Mouse (Mus musculus) neural tube, embryonic 15.5 days (tissue): ENCODE results near the gene Cdc42se1. TPM values are rescaled to one million over a fixed set of nuclear protein-coding genes. Genes with fewer than 3 reads are reported as not detected.
A peak's percentile ranks its signal among the peaks of the same experiment; 100 is the strongest.

Experiments
- ATAC-seq: fragments of 200-750 bp; cut with Nextera tagmentation; 2 replicates; pipeline ENCODE4 v1.8.0; 2017; ENCODE audit warnings: mild to moderate bottlenecking, moderate TSS enrichment, moderate library complexity; ENCODE audit not compliant: low FRiP score
- H3K27ac ChIP-seq: fragments of 300-500 bp; sonication (generic); replicated peaks from 2 replicates; pipeline ENCODE4 v1.5.1; 2015; ENCODE audit warnings: mild to moderate bottlenecking, inconsistent platforms
- H3K27me3 ChIP-seq: fragments of 300-500 bp; sonication (generic); replicated peaks from 2 replicates; pipeline ENCODE4 v1.6.1; 2015; ENCODE audit warnings: inconsistent platforms
- H3K36me3 ChIP-seq: fragments of 300-500 bp; sonication (generic); 2 replicates; pipeline ENCODE4 v1.6.1; 2015; ENCODE audit warnings: inconsistent platforms
- H3K4me1 ChIP-seq: fragments of 300-500 bp; sonication (generic); 2 replicates; pipeline ENCODE4 v1.6.1; 2015; ENCODE audit warnings: inconsistent platforms
- H3K4me2 ChIP-seq: fragments of 300-500 bp; sonication (generic); 2 replicates; pipeline ENCODE4 v1.6.1; 2015; ENCODE audit warnings: inconsistent platforms, mild to moderate bottlenecking, moderate library complexity
- H3K4me3 ChIP-seq: fragments of 300-500 bp; sonication (generic); replicated peaks from 2 replicates; pipeline ENCODE4 v1.5.1; 2015; ENCODE audit warnings: mild to moderate bottlenecking, inconsistent platforms
- H3K9ac ChIP-seq: fragments of 300-500 bp; sonication (generic); replicated peaks from 2 replicates; pipeline ENCODE4 v1.6.1; 2015; ENCODE audit warnings: mild to moderate bottlenecking, inconsistent platforms
- H3K9me3 ChIP-seq: fragments of 300-500 bp; sonication (generic); replicated peaks from 2 replicates; pipeline ENCODE4 v1.6.1; 2016; ENCODE audit warnings: inconsistent platforms
- WGBS: fragments of 180-500 bp; shearing (Covaris S2); methylation state at CpG from one replicate; pipeline ENCODE4 v1.1.7; 2015; ENCODE audit warnings: mixed read lengths; 5-methylcytosine and 5-hydroxymethylcytosine counted together
- polyA plus RNA-seq: library from polyadenylated mRNA; unstranded; fragments of >200 nt; fragmentation: Nextera tagmentation; extraction: Ambion mirVana; gene quantifications from 2 replicates; pipeline ENCODE4 v1.2.1, GENCODE M21; 2015

Cdc42se1 gene
- polyA plus RNA-seq, 1 experiment from 2014 or later = 46.2 TPM

GRCm38 (mm10) chr3:95228894-95229780, 605 bp downstream of the Cdc42se1 start:
- no peaks in the 10 kb centered on the region for H3K27me3 ChIP-seq
- peaks cover 64% of the 10 kb centered on the region for H3K4me1 ChIP-seq
- H3K9ac ChIP-seq = peak overlapping the region; percentile 83
- peak overlapping the region; percentile 80 for H3K4me3 ChIP-seq
- H3K36me3 ChIP-seq = peaks cover 38% of the 10 kb centered on the region
- ATAC-seq = peak; percentile 18; the same call in 1 of the 2 replicates
- WGBS = under 1% methylated on average over 41 of the region's 43 CpGs
- H3K9me3 ChIP-seq = no peaks in the 10 kb centered on the region
- peak overlapping the region; percentile 99 for H3K27ac ChIP-seq
- peak overlapping the region; percentile 86 for H3K4me2 ChIP-seq

- Histone ChIP-seq H3K27me3 (no peaks in the 10 kb centered on the region), H3K9ac (peak overlapping the region; percentile 83), H3K4me3 (peak overlapping the region; percentile 80), H3K4me2 (peak overlapping the region; percentile 86), H3K4me1 (peaks cover 57% of the 10 kb centered on the region), H3K9me3 (no peaks in the 10 kb centered on the region), H3K36me3 (peaks cover 42% of the 10 kb centered on the region), H3K27ac (peak overlapping the region; percentile 99)
- WGBS = 0% methylated on average over 12 of the region's 13 CpGs
- ATAC-seq = no peak
These were observed 1.4 kb downstream of the Cdc42se1 start for GRCm38 (mm10) chr3:95229781-95230494.

DNA sequence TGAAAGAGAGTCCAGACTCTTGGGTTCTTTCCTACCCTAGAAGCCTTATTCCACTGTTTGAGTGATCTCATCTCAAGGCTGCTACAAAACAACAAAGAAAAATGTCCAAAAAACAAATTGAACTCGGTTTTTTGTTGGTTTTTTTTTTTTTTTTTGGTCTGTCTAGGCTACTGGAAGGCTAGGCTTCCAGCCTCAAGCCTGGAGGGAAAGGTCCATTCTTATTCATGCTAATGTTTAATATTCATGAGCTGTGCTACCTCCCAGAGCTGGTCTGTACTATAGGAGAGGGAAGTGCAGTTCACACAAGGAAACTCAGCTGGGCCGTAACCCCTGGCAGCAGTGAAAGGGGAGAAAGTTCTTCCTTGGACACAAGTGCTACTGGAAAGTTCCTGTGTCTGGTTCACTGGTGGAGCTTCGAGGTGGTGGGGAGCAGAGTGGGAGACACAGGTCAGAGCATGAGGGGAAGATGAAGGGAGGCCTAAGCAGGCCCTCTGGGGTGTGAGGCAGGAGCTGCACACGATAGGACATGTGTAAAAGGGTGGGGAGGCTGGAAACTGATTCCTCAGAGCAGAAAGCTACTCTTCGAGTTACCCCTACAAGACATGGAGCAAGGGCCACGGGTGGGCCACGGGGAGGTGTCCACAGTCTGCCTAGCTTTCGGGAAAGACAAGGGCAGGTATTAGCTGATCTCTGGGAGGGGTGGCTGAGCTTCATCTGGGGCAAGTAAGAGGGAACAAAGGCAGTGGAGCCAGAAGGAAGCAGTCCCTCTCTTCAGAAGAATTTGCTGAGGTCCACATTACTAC, 2.2 kb downstream of the Cdc42se1 start:
- Histone ChIP-seq H3K27me3 (no peaks in the 10 kb centered on the region), H3K36me3 (peaks cover 42% of the 10 kb centered on the region), H3K4me1 (peaks cover 50% of the 10 kb centered on the region), H3K27ac (peak overlapping the region; percentile 99), H3K9me3 (no peaks in the 10 kb centered on the region), H3K4me2 (peak overlapping the region; percentile 86), H3K9ac (peak overlapping the region; percentile 83), H3K4me3 (peak overlapping the region; percentile 80)
- 35% methylated on average over 8 of the region's 8 CpGs for WGBS
- no peak for ATAC-seq

DNA sequence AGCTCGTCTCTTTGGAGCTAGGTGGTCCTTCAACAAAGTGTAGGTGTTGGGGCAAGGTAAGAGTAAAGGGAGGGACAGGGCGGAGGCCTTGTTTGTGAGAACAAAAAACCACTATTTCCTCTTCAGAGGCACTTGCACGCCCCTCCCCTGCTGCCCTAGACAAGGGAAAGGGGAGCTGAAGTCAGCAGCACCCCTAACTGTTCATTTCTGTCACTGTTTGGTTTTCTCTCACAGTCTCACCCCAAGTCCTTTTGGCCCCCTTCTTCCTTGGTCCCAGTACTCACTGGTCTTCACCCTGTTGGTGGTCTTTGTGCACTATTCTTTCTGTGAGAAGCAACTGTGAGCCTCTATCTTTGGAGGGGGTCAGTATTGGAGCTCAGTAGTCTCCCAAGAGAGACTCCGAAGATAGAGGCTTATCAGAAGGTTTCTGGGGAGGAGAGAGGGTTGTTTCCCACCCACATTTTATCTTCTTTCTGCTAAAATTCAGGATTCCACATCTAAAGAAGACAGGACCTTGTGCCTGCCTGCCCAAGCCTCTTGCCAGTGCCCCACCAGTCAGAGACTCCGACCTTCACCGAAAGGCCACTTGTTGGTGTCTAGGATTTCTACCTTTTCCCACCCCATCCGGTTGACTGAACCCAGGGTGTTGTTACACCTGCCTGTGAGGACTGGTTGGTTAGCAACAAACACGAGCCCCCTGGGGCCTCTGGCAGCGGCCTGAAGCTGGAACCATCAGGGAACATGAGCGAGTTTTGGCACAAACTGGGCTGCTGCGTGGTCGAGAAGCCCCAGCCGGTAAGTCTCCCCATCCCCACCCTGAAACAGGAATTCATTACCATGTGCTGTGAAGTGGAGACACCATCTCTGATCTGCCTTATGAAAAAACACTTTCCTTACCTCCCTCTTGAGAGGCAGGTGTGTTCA, 3.0 kb downstream of the Cdc42se1 start, which contains the start of gene Mllt11:
TSS of gene Mllt11 (minus strand) at position 874 of the 924 bp plus-strand sequence.
- H3K4me1 ChIP-seq = peaks cover 41% of the 10 kb centered on the region
- peak within 1 kb of the TSS; percentile 83; the same call in 1 of the 2 replicates for H3K9ac ChIP-seq
- H3K27ac ChIP-seq = peak within 1 kb of the TSS; percentile 99
- H3K4me3 ChIP-seq = peak within 1 kb of the TSS; percentile 80; the same call in 1 of the 2 replicates
- peaks cover 49% of the 10 kb centered on the region for H3K36me3 ChIP-seq
- ATAC-seq = no peak
- 72% methylated on average over 13 of the region's 13 CpGs for WGBS
- no peaks in the 10 kb centered on the region for H3K9me3 ChIP-seq
- H3K4me2 ChIP-seq = peak within 1 kb of the TSS; percentile 86
- no peaks in the 10 kb centered on the region for H3K27me3 ChIP-seq

- H3K27me3 ChIP-seq = no peaks in the 10 kb centered on the region
- H3K4me3 ChIP-seq = no peak overlapping the region
- H3K36me3 ChIP-seq = peaks cover 60% of the 10 kb centered on the region
- H3K9me3 ChIP-seq = no peaks in the 10 kb centered on the region
- H3K9ac ChIP-seq = no peak overlapping the region
- no peak overlapping the region for H3K4me2 ChIP-seq
- 91% methylated on average over 7 of the region's 7 CpGs for WGBS
- no peak overlapping the region for H3K27ac ChIP-seq
- H3K4me1 ChIP-seq = peaks cover 37% of the 10 kb centered on the region
- no peak for ATAC-seq
These were observed 4.2 kb downstream of the Cdc42se1 start for GRCm38 (mm10) chr3:95232771-95233170.

DNA sequence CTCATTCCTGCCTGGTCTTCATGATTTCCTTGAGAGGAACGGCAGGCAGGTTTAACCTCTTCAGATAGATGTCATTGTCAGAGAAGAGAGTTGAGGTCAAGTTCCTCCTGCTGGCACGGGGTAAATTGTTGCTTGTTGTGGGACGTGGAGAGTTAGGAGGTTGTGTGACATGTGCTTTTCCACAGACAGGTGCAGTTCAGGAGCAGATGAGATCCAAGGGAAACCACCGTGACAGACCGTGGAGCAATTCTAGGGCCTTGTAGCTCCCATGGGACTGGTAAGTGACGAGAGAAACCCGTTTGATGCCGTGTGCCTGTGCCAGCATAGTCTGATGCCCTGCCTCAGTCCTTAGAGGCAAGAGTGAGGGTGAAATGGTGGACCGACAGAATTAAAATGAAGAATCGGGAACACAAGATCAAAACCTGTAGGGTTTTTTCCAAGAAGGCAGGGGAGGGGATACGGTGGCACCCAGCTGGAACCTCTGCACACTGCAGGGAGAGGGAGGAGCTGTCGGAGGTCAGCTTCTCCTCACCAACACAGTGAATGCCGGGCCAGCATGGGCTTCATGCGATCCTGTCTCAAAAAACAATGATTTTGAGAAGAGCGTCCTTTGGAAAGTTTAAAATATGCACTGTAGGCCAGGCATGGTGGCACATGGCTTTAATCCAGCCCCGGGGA, 4.9 kb downstream of the Cdc42se1 start:
- Histone ChIP-seq H3K9me3 (no peaks in the 10 kb centered on the region), H3K4me3 (no peak overlapping the region), H3K27ac (no peak overlapping the region), H3K27me3 (no peaks in the 10 kb centered on the region), H3K36me3 (peaks cover 67% of the 10 kb centered on the region), H3K4me1 (peaks cover 37% of the 10 kb centered on the region), H3K4me2 (no peak overlapping the region), H3K9ac (no peak overlapping the region)
- 71% methylated on average over 16 of the region's 16 CpGs for WGBS
- no peak for ATAC-seq

- no peaks in the 10 kb centered on the region for H3K27me3 ChIP-seq
- H3K4me3 ChIP-seq = no peak overlapping the region
- no peak overlapping the region for H3K27ac ChIP-seq
- no peak for ATAC-seq
- peaks cover 23% of the 10 kb centered on the region for H3K4me1 ChIP-seq
- no peak overlapping the region for H3K9ac ChIP-seq
- no peaks in the 10 kb centered on the region for H3K9me3 ChIP-seq
- WGBS = 84% methylated on average over 23 of the region's 23 CpGs
- no peak overlapping the region for H3K4me2 ChIP-seq
- H3K36me3 ChIP-seq = peaks cover 70% of the 10 kb centered on the region
These were observed 7.1 kb downstream of the Cdc42se1 start for GRCm38 (mm10) chr3:95235386-95236301.

DNA sequence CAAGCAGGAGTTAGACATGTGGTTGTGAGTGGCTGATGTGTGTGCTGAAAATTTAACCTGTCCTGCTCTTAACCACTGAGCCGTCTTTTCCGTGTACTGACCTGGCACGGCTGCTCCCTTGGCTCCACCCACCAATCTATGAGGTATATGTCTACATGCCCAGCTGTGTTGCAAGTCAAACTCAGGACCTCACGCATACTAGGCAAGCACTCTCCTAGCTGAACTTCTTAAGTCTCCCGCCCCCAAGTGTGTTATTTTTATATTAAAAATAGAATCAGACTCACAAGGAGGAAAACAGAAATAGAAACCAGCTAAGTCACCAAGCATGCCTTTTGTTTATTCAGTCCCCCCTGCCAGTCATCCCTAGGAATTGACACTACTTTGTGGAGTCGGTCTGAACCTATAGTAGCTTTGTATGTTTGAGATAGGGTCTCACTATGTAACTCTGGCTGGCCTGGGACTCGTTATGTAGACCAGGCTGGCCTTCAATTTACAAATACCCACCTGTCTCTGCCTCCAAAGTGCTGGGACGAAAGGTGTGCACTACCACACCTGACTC, 9.1 kb downstream of the Cdc42se1 start:
- Histone ChIP-seq H3K27me3 (no peaks in the 10 kb centered on the region), H3K27ac (no peak overlapping the region), H3K4me2 (no peak overlapping the region), H3K36me3 (peaks cover 59% of the 10 kb centered on the region), H3K9ac (no peak overlapping the region), H3K4me1 (0 out of 2 replicates have a peak, but pooled peaks cover 7% of the 10 kb centered on the region), H3K4me3 (no peak overlapping the region), H3K9me3 (no peaks in the 10 kb centered on the region)
- no peak for ATAC-seq
- 91% methylated on average over 8 of the region's 8 CpGs for WGBS

DNA sequence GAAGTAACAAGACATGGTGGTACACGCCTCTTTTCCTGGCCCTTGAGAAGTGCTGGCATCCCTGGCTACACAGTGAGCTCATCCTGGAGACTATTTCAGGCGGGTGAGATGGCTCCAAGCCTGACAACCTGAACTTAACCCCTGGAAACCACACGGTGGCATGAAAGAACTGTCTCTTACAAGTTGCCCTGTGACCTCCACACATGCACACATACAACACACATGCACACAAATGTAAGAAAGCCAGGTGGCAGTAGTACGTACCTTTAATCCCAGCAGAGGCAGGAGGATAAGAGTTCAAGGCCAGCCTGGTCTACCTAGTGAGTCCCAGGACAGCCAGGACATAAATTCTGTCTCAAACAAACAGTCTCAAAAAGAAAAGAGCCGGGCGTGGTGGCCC, 10.5 kb downstream of the Cdc42se1 start:
- H3K4me3 ChIP-seq = no peak overlapping the region
- 92% methylated on average over 6 of the region's 6 CpGs for WGBS
- peaks cover 49% of the 10 kb centered on the region for H3K36me3 ChIP-seq
- H3K4me1 ChIP-seq = no peaks in the 10 kb centered on the region
- H3K9me3 ChIP-seq = no peaks in the 10 kb centered on the region
- no peak overlapping the region for H3K9ac ChIP-seq
- no peaks in the 10 kb centered on the region for H3K27me3 ChIP-seq
- H3K27ac ChIP-seq = no peak overlapping the region
- ATAC-seq = no peak
- H3K4me2 ChIP-seq = no peak overlapping the region
